Mouse (Mus musculus) spleen, postnatal 10 days (tissue): ENCODE measurements around the gene 1810010H24Rik.
"Not testable (repeated sequence)": the region's sequence is repeated elsewhere in the genome, so short reads cannot be mapped to it uniquely, and the experiment has no call there.

Source experiments
- DNase-seq, 2 experiments: peaks; one replicate each; pipeline ENCODE4 v3.0.0; 2021 to 2022; ENCODE audit warnings: low spot score in 2 of 2

The 1810010H24Rik gene

DNA sequence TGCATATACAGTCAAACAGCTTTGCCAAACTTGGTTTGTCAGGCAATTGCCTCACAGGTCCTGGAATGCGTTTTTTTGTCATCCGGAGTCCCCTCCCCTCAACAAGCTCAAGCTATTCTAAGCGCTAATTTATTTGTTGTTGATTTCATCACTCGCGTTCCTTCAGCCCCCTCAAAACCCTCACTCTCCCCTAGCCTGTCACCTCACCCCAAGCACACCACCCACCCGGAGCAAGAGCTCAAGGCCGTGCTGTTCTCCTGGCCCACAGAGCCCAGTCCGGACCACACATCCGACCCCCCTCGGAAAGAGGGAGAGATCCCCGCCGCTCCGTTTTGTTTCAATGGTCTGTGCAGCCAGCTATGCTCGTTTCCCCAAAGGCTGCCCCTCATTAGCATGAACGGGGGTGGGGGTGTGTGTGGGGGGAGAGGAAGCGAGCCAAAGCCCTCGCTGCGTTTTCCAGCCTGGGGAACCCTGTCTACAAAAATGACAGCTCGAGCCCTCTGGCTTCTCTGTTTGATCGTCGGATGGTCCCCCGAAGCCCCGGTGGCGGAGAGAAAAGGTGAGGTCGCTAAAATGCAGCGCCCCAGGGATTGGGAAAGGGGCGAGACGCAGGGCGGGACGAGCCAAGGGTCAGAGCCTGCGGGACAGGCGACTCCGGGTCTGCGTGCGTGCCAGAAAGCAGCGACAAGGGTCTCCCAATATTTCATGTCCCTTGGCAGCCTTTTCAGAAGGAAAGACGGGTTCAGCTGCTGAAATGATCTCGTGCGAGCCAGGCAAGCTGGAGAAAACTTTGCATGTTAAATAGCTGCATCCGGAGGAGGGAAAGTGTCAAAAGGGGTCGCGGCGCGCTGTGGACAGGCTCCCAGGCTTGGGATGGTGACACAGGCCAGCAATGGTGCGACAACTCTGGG lies at the start of gene 1810010H24Rik:
1810010H24Rik (plus strand) TSS at position 271 of the 911 bp plus-strand sequence.
- peak; percentile 26 to 47 for DNase-seq

DNA sequence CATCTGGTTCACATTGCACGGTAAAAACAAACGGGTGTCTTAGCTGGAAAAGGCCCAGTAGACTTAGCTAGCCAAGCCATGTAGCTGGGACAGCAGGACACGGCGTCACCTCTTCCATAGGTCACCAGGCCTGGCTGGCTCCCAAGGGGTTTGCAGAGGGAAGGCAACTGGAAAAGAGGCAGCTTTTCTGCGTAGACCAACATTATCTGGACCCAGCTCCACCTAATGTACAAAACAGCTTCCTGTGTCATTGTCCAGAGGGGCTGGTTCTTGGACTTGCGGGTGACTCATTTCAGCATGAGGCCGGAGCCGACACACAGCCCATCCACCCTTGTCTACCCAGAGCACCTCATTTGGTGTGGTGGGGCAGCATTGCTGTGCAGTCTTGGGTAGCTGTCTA lies 49.3 kb upstream of the 1810010H24Rik start:
- DNase-seq = no peak

DNA sequence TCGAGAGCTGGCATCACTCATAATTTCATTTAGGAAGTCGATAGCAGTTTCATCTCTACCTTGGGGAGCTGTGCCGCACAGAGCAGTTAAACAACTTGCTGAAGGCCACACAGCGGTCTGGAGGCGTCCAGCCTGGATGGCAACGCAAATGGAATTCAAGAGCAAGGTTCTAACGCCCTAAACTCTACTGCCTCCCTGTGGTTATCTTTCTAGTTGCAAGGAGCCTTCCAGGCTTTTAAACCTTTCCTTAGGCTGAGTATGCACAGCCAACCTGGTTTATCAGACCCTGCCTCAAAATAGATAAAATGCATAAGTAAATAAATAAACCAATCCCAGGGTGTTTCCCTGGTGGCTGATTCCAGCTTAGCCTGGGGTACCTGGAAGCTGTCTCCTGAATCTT lies 45.0 kb upstream of the 1810010H24Rik start:
- DNase-seq = peak in 1 of 2 experiments; percentile 40

- no peak for DNase-seq
These were observed 43.7 kb upstream of the 1810010H24Rik start for GRCm38 (mm10) chr11:106981787-106982186.

- no peak for DNase-seq
These were observed 43.1 kb upstream of the 1810010H24Rik start for GRCm38 (mm10) chr11:106982351-106982750.

GRCm38 (mm10) chr11:106985979-106986604 lies 39.4 kb upstream of the 1810010H24Rik start:
- DNase-seq = not testable (repeated sequence)

DNA sequence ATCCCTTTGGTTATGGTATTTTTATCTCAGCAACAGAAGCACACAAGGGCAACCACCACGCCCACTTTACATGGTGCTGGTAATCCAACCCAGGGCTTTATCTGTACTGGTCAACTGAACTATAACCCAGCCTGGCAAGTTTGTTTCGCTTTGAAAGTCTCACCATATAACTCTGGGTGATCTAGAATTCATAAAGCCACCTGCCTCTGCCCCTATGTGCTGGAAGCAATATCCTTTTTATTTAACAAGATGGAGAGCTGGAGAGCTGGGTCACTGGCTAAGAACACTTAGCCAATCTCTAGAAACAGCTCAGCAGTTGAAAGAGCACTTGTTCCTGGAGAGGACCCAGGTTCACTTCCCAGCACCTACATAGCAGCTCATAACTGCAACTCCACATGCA lies 38.1 kb upstream of the 1810010H24Rik start:
- no peak for DNase-seq

GRCm38 (mm10) chr11:106994246-106995085 lies 31.0 kb upstream of the 1810010H24Rik start:
- no peak for DNase-seq

- not testable (repeated sequence) for DNase-seq
These were observed 29.0 kb upstream of the 1810010H24Rik start for GRCm38 (mm10) chr11:106996492-106996891.

GRCm38 (mm10) chr11:106997976-106998375 lies 27.5 kb upstream of the 1810010H24Rik start:
- DNase-seq = peak; percentile 28 to 60

DNA sequence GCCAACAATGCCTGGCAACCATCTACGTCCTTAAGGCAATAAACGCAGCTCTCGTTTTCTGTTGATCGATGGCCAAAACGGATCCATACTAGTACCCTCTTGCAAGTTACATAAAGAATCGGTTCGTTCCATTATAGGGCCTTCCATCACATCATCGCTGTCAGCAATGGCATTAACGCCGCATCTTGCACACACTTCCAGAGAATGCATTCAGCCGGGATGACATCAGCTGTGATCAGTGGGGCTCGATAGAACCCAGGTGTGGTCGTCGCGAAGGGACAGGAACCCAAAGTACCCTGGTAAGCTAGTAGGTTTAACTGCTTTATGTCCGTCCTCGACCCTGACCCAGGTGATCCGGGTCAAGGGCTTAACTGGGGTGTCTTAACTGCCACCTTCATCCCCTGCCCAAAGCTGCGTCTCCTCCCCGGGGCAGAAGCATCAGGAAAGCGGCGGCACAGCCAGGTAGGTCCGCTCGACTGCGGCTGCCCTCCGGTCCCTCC lies 26.8 kb upstream of the 1810010H24Rik start:
- peak in 1 of 2 experiments; percentile 37 for DNase-seq

DNA sequence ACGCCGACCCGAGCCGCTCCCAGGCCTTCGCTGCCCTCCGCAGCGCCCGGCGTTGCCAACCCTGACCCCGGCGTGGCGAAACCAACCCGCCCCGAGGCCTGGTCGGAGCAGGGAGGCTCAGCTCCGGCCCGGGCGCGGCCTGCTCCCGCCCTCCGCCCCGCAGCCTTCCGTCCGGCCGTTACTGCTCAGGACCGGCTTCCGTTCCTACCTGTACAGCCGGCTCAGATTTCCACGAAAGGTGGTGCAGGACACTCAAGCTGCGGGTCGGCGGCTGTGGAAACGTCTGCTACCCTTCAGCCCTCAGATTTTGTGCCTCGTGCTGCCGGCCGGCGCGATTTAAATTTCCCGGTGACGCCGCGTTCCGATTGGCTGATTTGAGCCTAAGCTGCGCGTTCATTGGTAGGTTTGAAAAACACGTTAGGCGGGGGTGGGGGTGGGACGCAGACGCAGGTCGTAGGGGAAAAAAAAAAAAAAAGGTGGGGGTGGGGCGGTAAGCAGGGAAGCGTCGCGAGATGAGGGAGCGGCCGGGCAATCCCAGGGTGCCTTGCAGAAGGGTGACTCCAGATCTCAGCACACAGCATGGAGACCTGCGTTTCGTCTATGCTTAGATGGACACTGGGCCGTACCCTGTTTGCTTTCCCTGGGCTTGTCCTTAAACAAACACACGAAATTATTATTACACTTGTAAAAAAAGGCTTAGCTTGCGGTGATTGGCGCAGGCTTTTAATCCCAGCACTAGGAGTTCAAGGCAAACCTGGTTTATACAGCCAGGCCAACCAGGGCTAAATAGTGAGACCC lies 26.1 kb upstream of the 1810010H24Rik start, which contains the start of gene Kpna2:
Kpna2 (minus strand) TSS at position 391 of the 798 bp plus-strand sequence.
- DNase-seq = peak; percentile 86 to 91

GRCm38 (mm10) chr11:106999949-107000513 lies 25.4 kb upstream of the 1810010H24Rik start:
- DNase-seq = no peak

DNA sequence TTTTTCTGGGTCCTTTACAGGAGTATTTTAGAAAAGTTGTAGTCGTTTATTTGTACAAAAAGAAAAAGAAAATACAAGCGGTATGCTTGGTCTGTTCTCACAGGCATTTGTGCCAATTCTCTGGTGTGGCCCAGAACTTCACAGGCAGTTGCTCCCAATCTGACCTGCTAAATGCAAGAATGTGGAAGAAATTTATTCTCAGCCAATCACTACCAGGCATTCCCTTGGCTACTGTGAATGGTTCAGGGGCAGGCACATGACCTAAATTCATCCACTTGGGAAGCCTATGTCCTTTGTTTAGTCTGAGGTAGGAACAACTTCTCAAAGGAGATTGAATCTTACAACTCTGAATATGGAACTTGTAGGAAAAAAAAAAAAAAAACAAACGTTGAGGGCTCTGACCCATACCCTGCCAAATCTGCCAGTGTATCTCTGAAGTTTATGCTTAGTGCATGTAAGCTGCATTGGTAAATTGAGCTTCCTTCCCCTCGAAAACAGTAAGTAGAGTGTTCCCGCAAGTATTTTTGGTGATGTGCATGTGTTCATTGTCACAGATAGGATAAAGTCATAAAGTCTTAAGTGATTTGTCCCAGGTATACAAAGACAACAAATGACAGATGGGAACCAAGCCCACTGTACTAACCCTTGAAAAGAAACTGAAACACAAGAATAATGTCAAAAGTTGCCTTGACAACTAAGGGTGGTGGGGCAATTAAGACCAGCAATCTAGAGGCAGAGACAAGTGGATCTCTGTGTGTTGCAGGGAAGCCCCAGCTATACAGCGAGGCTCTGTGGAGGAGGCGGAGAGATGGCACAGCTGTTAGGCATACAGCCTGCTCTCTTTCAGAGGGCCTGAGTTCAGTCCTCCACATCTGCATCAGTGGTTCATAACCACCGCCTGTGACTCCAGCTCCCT lies 23.5 kb upstream of the 1810010H24Rik start:
- no peak for DNase-seq

DNA sequence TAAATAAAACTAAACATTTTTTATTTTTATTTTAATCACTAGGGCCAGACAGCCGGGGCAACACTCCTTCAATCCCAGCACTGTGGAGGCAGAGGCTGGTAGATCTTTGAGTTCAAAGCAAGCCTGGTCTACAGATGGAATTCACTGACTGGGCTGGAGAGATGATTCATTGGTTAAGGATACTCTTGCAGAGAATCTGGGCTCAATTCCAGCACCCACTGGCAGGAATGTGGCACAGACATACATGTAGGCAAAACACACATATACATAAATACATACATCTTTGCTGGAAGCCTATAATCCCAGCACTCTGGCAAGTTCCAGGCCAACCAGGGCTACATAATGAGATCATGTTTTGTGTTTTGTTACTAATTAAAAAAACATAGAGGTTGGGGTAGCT lies 19.9 kb upstream of the 1810010H24Rik start:
- DNase-seq = no peak

GRCm38 (mm10) chr11:107010447-107010846 lies 15.0 kb upstream of the 1810010H24Rik start:
- no peak for DNase-seq

DNA sequence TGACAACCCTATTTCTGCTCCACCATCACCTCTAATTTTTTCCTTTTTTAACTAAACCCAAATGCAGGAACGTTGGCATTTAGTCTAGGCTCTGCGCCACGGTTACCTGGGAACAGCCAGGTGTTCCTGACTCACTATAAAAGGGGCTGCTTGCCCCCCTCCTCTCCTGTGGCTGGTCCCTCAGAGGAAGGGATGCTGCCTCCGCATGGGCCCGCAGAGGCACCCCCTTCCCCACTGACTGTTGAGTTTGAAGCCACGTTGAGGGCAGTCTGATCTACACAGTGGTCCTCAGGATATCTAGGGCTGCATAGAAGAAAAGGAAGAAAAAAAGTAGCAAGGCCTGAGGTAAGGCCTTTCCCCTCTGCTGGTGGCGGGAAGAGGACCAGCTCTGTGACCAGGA lies 14.3 kb upstream of the 1810010H24Rik start:
- DNase-seq = no peak

DNA sequence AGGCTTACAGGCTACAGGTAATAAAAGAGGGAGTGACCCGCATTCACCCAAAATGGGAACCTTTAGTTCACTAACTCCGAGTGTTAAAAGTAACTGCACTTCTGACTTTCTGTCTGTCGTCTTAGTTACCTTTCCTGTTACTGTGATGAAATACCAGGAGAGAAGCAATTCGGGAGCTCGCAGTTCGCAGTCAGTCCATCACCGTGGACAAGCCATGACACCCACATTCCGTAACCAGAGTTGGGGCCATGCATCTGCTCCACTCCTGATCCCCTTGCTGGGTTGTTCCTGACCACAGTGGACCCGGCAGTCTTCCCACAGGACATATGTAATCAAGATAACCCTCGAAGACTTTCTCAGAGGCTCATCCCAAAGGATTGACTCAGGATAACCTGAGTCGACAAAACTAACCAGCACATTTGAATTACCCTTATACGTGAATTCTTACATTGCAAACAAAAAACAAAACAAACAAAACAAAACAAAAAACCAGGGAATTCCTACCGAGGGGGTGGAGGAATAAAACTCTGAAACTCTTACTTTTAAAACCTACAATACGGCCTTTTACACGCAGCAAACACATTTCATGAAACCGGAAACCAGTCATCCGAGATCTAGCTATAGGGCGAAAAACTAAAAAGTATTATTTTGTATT lies 13.7 kb upstream of the 1810010H24Rik start:
- peak; percentile 42 to 44 for DNase-seq
